Mouse (Mus musculus) testis, adult 2 months (tissue): Measurements from ENCODE around the gene Atrnl1. TPM values are rescaled to one million over a fixed set of nuclear protein-coding genes. Genes with fewer than 3 reads are reported as not detected.

Source experiments
- H3K27ac ChIP-seq: fragments of 200-500 bp; 2 replicates; pipeline ENCODE4 v1.5.1; 2012; ENCODE audit warnings: low read depth, low read length; ENCODE audit not compliant: control insufficient read depth, insufficient read depth
- H3K27me3 ChIP-seq: fragments of 200-500 bp; 2 replicates; pipeline ENCODE4 v1.6.1; 2012; ENCODE audit warnings: mild to moderate bottlenecking, low read length, moderate library complexity; ENCODE audit not compliant: control insufficient read depth, insufficient read depth
- H3K36me3 ChIP-seq: fragments of 200-500 bp; 2 replicates; pipeline ENCODE4 v1.6.1; 2012; ENCODE audit warnings: mild to moderate bottlenecking, low read length; ENCODE audit not compliant: control insufficient read depth, insufficient read depth
- H3K4me1 ChIP-seq: fragments of 200-500 bp; 2 replicates; pipeline ENCODE4 v1.6.1; 2012; ENCODE audit warnings: low read length; ENCODE audit not compliant: control insufficient read depth, insufficient read depth
- H3K4me3 ChIP-seq: fragments of 200-500 bp; 2 replicates; pipeline ENCODE4 v1.5.1; 2012; ENCODE audit warnings: low read depth, mild to moderate bottlenecking, low read length, moderate library complexity, mixed read lengths; ENCODE audit not compliant: control insufficient read depth
- CTCF ChIP-seq: fragments of 200-500 bp; IDR thresholded peaks from 2 replicates; pipeline ENCODE4 v1.5.1; 2012; ENCODE audit warnings: low read depth, mild to moderate bottlenecking, inconsistent platforms, low read length, moderate library complexity; ENCODE audit not compliant: control insufficient read depth, insufficient read depth, insufficient replicate concordance
- POLR2A ChIP-seq: fragments of 200-500 bp; IDR thresholded peaks from 2 replicates; pipeline ENCODE4 v1.6.1; 2012; ENCODE audit warnings: low read depth, mild to moderate bottlenecking, inconsistent platforms, low read length, moderate library complexity; ENCODE audit not compliant: control insufficient read depth
- polyA plus RNA-seq: library from polyadenylated mRNA; depleted of rRNA; stranded (reverse); fragments of >200 nt; gene quantifications from 2 replicates; pipeline ENCODE4 v1.2.3, GENCODE M21; 2012

Atrnl1 gene
- polyA plus RNA-seq, 1 experiment: 3.8 TPM

- no peaks in the 10 kb centered on the region for H3K36me3 ChIP-seq
- no peak overlapping the region for H3K4me3 ChIP-seq
- H3K27me3 ChIP-seq: no peaks in the 10 kb centered on the region
- no peak for TF ChIP-seq CTCF
- no peak for TF ChIP-seq POLR2A
- no peak overlapping the region for H3K27ac ChIP-seq
- no peaks in the 10 kb centered on the region for H3K4me1 ChIP-seq
These were observed 222.2 kb downstream of the Atrnl1 start for GRCm38 (mm10) chr19:57833083-57833482.

- Histone ChIP-seq H3K27me3 (no peaks in the 10 kb centered on the region), H3K4me1 (no peaks in the 10 kb centered on the region), H3K27ac (no peak overlapping the region)
These were observed 227.0 kb downstream of the Atrnl1 start for GRCm38 (mm10) chr19:57837882-57838281.

GRCm38 (mm10) chr19:57838546-57838945, 227.7 kb downstream of the Atrnl1 start:
- no peak for TF ChIP-seq CTCF
- TF ChIP-seq POLR2A: no peak
- no peaks in the 10 kb centered on the region for H3K36me3 ChIP-seq
- no peak overlapping the region for H3K27ac ChIP-seq
- H3K27me3 ChIP-seq: no peaks in the 10 kb centered on the region
- H3K4me1 ChIP-seq: no peaks in the 10 kb centered on the region
- H3K4me3 ChIP-seq: no peak overlapping the region

More at GRCm38 (mm10) chr19:57837882-57838281, 227.0 kb downstream of the Atrnl1 start:
- TF ChIP-seq POLR2A: no peak
- TF ChIP-seq CTCF: no peak
- Histone ChIP-seq H3K36me3 (no peaks in the 10 kb centered on the region), H3K4me3 (no peak overlapping the region)

- H3K4me3 ChIP-seq: no peak overlapping the region
- no peak overlapping the region for H3K27ac ChIP-seq
- H3K4me1 ChIP-seq: no peaks in the 10 kb centered on the region
- no peaks in the 10 kb centered on the region for H3K36me3 ChIP-seq
- H3K27me3 ChIP-seq: no peaks in the 10 kb centered on the region
- TF ChIP-seq CTCF: no peak
- TF ChIP-seq POLR2A: no peak
These were observed 239.1 kb downstream of the Atrnl1 start for GRCm38 (mm10) chr19:57849915-57850314.

- Histone ChIP-seq H3K36me3 (no peaks in the 10 kb centered on the region), H3K4me1 (no peaks in the 10 kb centered on the region), H3K4me3 (no peak overlapping the region), H3K27me3 (no peaks in the 10 kb centered on the region), H3K27ac (no peak overlapping the region)
- TF ChIP-seq POLR2A (no peak), CTCF (no peak)
These were observed 257.5 kb downstream of the Atrnl1 start for GRCm38 (mm10) chr19:57868350-57868749.

- Histone ChIP-seq H3K36me3 (no peaks in the 10 kb centered on the region), H3K4me1 (no peaks in the 10 kb centered on the region), H3K27me3 (no peaks in the 10 kb centered on the region), H3K27ac (no peak overlapping the region), H3K4me3 (no peak overlapping the region)
- TF ChIP-seq CTCF: no peak
- TF ChIP-seq POLR2A: no peak
These were observed 260.0 kb downstream of the Atrnl1 start for GRCm38 (mm10) chr19:57870871-57871270.

GRCm38 (mm10) chr19:57876057-57876456, 265.2 kb downstream of the Atrnl1 start:
- Histone ChIP-seq H3K4me1 (no peaks in the 10 kb centered on the region), H3K27ac (no peak overlapping the region), H3K4me3 (no peak overlapping the region), H3K27me3 (no peaks in the 10 kb centered on the region), H3K36me3 (no peaks in the 10 kb centered on the region)
- no peak for TF ChIP-seq POLR2A
- peak; percentile 60; the same call in 1 of the 2 replicates for TF ChIP-seq CTCF

- Histone ChIP-seq H3K4me3 (no peak overlapping the region), H3K27me3 (no peaks in the 10 kb centered on the region), H3K27ac (no peak overlapping the region), H3K36me3 (no peaks in the 10 kb centered on the region), H3K4me1 (no peaks in the 10 kb centered on the region)
- no peak for TF ChIP-seq CTCF
- no peak for TF ChIP-seq POLR2A
These were observed 266.5 kb downstream of the Atrnl1 start for GRCm38 (mm10) chr19:57877343-57877742.
